Mouse (Mus musculus) hindbrain, embryonic 13.5 days (tissue): ENCODE data around the gene 1110004F10Rik. TPM values are rescaled to one million over a fixed set of nuclear protein-coding genes. Genes with fewer than 3 reads are reported as not detected.

Experiments used
- polyA plus RNA-seq: library from polyadenylated mRNA; unstranded; fragments of >200 nt; fragmentation: Nextera tagmentation; extraction: Ambion mirVana; gene quantifications from 2 replicates; pipeline ENCODE4 v1.2.1, GENCODE M21; 2015

1110004F10Rik gene
- polyA plus RNA-seq, 1 experiment from 2014 or later, result 311 TPM

Other genes with a start within 250 kb of the 1110004F10Rik start
- 39.7 and 42.1 TPM in 2 replicates for gene Sox6, start 601 bp upstream of the 1110004F10Rik start, polyA plus RNA-seq
- gene Gm4353, start 45.2 kb downstream of the 1110004F10Rik start, polyA plus RNA-seq, result 0.60 and 1.2 TPM in 2 replicates